Mouse (Mus musculus): ENCODE data around the gene C1s2. TPM values are rescaled to one million over a fixed set of nuclear protein-coding genes. Genes with fewer than 3 reads are reported as not detected.
"Not testable (repeated sequence)": the region's sequence is repeated elsewhere in the genome, so short reads cannot be mapped to it uniquely, and the experiment has no call there.

The C1s2 gene
- polyA plus RNA-seq, 1 experiment from 2014 or later = 0.08 TPM

- H3K9ac ChIP-seq; H3K27ac ChIP-seq; ATAC-seq (ENCODE audit: low FRiP score, low read depth); H3K9me3 ChIP-seq; H3K4me3 ChIP-seq; H3K4me2 ChIP-seq (replicated peaks); H3K4me1 ChIP-seq; H3K36me3 ChIP-seq; H3K27me3 ChIP-seq (replicated peaks): not testable (repeated sequence)
- 57% methylated on average over 1 of the region's 1 CpGs for WGBS
Measured at GRCm38 (mm10) chr6:124626184-124626583, 9.7 kb downstream of the C1s2 start.

- Histone ChIP-seq H3K4me3 (no peak overlapping the region), H3K4me2 (replicated peaks) (no peak overlapping the region), H3K4me1 (no peaks in the 10 kb centered on the region), H3K36me3 (no peaks in the 10 kb centered on the region), H3K9me3 (no peaks in the 10 kb centered on the region), H3K27me3 (replicated peaks) (no peaks in the 10 kb centered on the region), H3K27ac (no peak overlapping the region), H3K9ac (no peak overlapping the region)
- WGBS = 90% methylated on average over 13 of the region's 13 CpGs
- ATAC-seq (ENCODE audit: low FRiP score, low read depth) = no peak
Measured at GRCm38 (mm10) chr6:124625612-124626011, 10.3 kb downstream of the C1s2 start.

GRCm38 (mm10) chr6:124602031-124602430 is 33.9 kb downstream of the C1s2 start:
- Histone ChIP-seq H3K4me1 (no peaks in the 10 kb centered on the region), H3K4me2 (replicated peaks) (no peak overlapping the region), H3K9ac (no peak overlapping the region), H3K27me3 (replicated peaks) (no peaks in the 10 kb centered on the region), H3K9me3 (peaks cover 3% of the 10 kb centered on the region; the same call in 1 of the 2 replicates), H3K4me3 (no peak overlapping the region), H3K36me3 (no peaks in the 10 kb centered on the region), H3K27ac (no peak overlapping the region)
- ATAC-seq (ENCODE audit: low FRiP score, low read depth) = no peak
- WGBS = 92% methylated on average over 4 of the region's 4 CpGs

- Histone ChIP-seq H3K27me3 (replicated peaks) (no peaks in the 10 kb centered on the region), H3K27ac (no peak overlapping the region), H3K4me1 (no peaks in the 10 kb centered on the region), H3K9me3 (no peaks in the 10 kb centered on the region), H3K4me2 (replicated peaks) (no peak overlapping the region), H3K9ac (no peak overlapping the region), H3K36me3 (no peaks in the 10 kb centered on the region), H3K4me3 (no peak overlapping the region)
- 91% methylated on average over 8 of the region's 8 CpGs for WGBS
- ATAC-seq (ENCODE audit: low FRiP score, low read depth) = no peak
Measured at GRCm38 (mm10) chr6:124593121-124593520, 42.8 kb downstream of the C1s2 start.

GRCm38 (mm10) chr6:124592186-124592700 is 43.6 kb downstream of the C1s2 start:
- Histone ChIP-seq H3K27ac (no peak overlapping the region), H3K9ac (no peak overlapping the region), H3K27me3 (replicated peaks) (no peaks in the 10 kb centered on the region), H3K4me2 (replicated peaks) (no peak overlapping the region), H3K4me1 (no peaks in the 10 kb centered on the region), H3K4me3 (no peak overlapping the region), H3K9me3 (no peaks in the 10 kb centered on the region), H3K36me3 (no peaks in the 10 kb centered on the region)
- WGBS = 81% methylated on average over 4 of the region's 4 CpGs
- no peak for ATAC-seq (ENCODE audit: low FRiP score, low read depth)

- no peak overlapping the region for H3K4me2 ChIP-seq (replicated peaks)
- no peak for ATAC-seq (ENCODE audit: low FRiP score, low read depth)
- H3K27ac ChIP-seq = no peak overlapping the region
- no peaks in the 10 kb centered on the region for H3K27me3 ChIP-seq (replicated peaks)
- H3K36me3 ChIP-seq = no peaks in the 10 kb centered on the region
- H3K4me3 ChIP-seq = no peak overlapping the region
- H3K9ac ChIP-seq = no peak overlapping the region
- no peaks in the 10 kb centered on the region for H3K9me3 ChIP-seq
- H3K4me1 ChIP-seq = no peaks in the 10 kb centered on the region
Measured at GRCm38 (mm10) chr6:124588771-124589170, 47.1 kb downstream of the C1s2 start.

GRCm38 (mm10) chr6:124586266-124586665 is 49.6 kb downstream of the C1s2 start:
- Histone ChIP-seq H3K27me3 (replicated peaks) (no peaks in the 10 kb centered on the region), H3K4me3 (no peak overlapping the region), H3K9ac (no peak overlapping the region), H3K4me1 (no peaks in the 10 kb centered on the region), H3K4me2 (replicated peaks) (no peak overlapping the region), H3K36me3 (no peaks in the 10 kb centered on the region), H3K27ac (no peak overlapping the region), H3K9me3 (no peaks in the 10 kb centered on the region)
- WGBS = 78% methylated on average over 4 of the region's 4 CpGs
- ATAC-seq (ENCODE audit: low FRiP score, low read depth) = no peak

GRCm38 (mm10) chr6:124585761-124586160 is 50.1 kb downstream of the C1s2 start:
- no peak overlapping the region for H3K27ac ChIP-seq
- no peak overlapping the region for H3K4me3 ChIP-seq
- H3K4me1 ChIP-seq = no peaks in the 10 kb centered on the region
- H3K27me3 ChIP-seq (replicated peaks) = no peaks in the 10 kb centered on the region
- no peaks in the 10 kb centered on the region for H3K9me3 ChIP-seq
- WGBS = 96% methylated on average over 3 of the region's 3 CpGs
- H3K9ac ChIP-seq = no peak overlapping the region
- H3K4me2 ChIP-seq (replicated peaks) = no peak overlapping the region
- ATAC-seq (ENCODE audit: low FRiP score, low read depth) = no peak
- no peaks in the 10 kb centered on the region for H3K36me3 ChIP-seq

- WGBS = 87% methylated on average over 3 of the region's 3 CpGs
- H3K9ac ChIP-seq = no peak overlapping the region
- H3K36me3 ChIP-seq = no peaks in the 10 kb centered on the region
- no peaks in the 10 kb centered on the region for H3K4me1 ChIP-seq
- no peak for ATAC-seq (ENCODE audit: low FRiP score, low read depth)
- no peak overlapping the region for H3K4me2 ChIP-seq (replicated peaks)
- H3K9me3 ChIP-seq = no peaks in the 10 kb centered on the region
- no peak overlapping the region for H3K4me3 ChIP-seq
- no peaks in the 10 kb centered on the region for H3K27me3 ChIP-seq (replicated peaks)
- no peak overlapping the region for H3K27ac ChIP-seq
Measured at GRCm38 (mm10) chr6:124584935-124585334, 51.0 kb downstream of the C1s2 start.

GRCm38 (mm10) chr6:124582231-124582630 is 53.7 kb downstream of the C1s2 start:
- no peak overlapping the region for H3K27ac ChIP-seq
- 87% methylated on average over 1 of the region's 1 CpGs for WGBS
- no peak overlapping the region for H3K4me3 ChIP-seq
- H3K4me2 ChIP-seq (replicated peaks) = no peak overlapping the region
- H3K27me3 ChIP-seq (replicated peaks) = no peaks in the 10 kb centered on the region
- H3K36me3 ChIP-seq = no peaks in the 10 kb centered on the region
- no peak overlapping the region for H3K9ac ChIP-seq
- no peaks in the 10 kb centered on the region for H3K4me1 ChIP-seq
- H3K9me3 ChIP-seq = no peaks in the 10 kb centered on the region
- ATAC-seq (ENCODE audit: low FRiP score, low read depth) = no peak

- H3K27ac ChIP-seq; ATAC-seq (ENCODE audit: low FRiP score, low read depth); H3K4me1 ChIP-seq; H3K27me3 ChIP-seq (replicated peaks); H3K9me3 ChIP-seq; H3K4me2 ChIP-seq (replicated peaks); H3K36me3 ChIP-seq; H3K9ac ChIP-seq; H3K4me3 ChIP-seq: not testable (repeated sequence)
- 88% methylated on average over 7 of the region's 7 CpGs for WGBS
Measured at GRCm38 (mm10) chr6:124580155-124580554, 55.7 kb downstream of the C1s2 start.

GRCm38 (mm10) chr6:124575155-124575678 is 60.7 kb downstream of the C1s2 start:
- not testable (repeated sequence) for ATAC-seq (ENCODE audit: low FRiP score, low read depth); H3K9me3 ChIP-seq; H3K4me3 ChIP-seq; H3K27ac ChIP-seq; H3K4me2 ChIP-seq (replicated peaks); H3K27me3 ChIP-seq (replicated peaks); H3K36me3 ChIP-seq; H3K4me1 ChIP-seq; H3K9ac ChIP-seq
- WGBS = 88% methylated on average over 3 of the region's 3 CpGs

Data from neural tube, embryonic 12.5 days (tissue).